Mouse (Mus musculus): ENCODE results near the gene Rab5c.
A peak's percentile ranks its signal among the peaks of the same experiment; 100 is the strongest.

Rab5c gene

GRCm38 (mm10) chr11:100693154-100693553 is 44.9 kb downstream of the Rab5c start:
- DNase-seq, result no peak

DNA sequence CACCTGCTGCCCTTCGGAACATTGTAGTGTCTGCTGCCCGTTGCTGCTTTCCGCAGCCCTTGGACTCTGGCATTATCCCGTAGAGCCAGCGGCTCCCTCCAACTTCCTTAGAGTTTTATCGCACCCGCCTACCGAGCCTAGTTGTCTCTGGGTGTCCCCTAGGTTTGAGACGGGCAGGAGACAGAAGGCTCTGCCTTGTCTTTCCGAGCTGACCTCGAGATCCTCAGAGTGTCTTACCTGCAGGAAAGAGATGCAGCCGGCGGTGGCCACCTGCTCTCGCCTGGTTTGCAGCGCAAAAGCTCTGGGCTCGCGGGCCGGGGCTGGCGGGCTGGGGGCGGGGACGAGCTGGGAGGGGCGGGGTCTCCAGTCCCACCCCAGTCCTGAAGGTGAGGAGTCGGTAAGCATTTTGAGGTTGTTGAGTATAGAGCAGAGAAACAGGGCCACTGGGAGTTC is 45.8 kb downstream of the Rab5c start, which contains the start of gene Zfp385c:
Gene Zfp385c (minus strand): TSS at position 292 of the 453 bp plus-strand sequence.
- peak; percentile 34 for DNase-seq

DNA sequence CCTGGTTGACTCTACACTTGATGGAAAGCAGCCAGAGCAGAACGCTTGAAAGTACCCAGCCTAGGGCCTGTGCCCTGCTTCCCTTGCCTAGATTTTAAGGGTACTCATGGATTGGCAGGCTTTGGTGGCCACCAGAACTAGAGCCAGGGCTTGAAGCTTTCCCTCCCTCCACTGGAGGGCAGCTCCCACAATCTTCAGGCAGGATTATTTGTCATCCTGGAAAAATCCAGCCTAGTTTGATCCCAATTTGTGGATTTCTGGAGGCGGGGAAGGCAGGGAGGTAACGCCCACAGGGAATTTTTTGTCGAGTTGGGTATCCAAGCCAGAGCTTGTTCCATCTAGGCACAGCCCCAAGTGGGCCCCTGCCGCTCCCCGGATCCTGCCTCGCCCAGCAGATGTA is 47.6 kb downstream of the Rab5c start:
- DNase-seq, result no peak

DNA sequence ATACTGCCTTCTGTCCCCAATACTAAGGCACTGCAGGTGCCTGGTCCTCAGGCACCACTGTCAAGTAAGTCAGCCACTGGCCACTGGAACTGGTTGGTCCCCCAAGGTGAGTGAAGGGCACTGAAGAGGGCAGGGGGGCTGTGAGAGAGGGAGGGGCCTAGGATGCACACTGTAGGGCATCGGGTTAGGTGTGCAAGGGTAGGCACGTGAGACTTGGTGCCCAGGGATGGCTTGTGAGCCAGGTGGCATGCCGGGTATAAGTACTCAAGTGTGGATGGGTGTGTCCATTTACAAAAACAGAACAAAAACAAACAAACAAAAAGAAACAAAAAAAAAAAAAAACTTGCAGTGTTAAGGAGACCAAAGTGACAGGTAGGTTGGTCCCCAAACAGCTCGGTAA is 49.6 kb downstream of the Rab5c start:
- no peak for DNase-seq

DNA sequence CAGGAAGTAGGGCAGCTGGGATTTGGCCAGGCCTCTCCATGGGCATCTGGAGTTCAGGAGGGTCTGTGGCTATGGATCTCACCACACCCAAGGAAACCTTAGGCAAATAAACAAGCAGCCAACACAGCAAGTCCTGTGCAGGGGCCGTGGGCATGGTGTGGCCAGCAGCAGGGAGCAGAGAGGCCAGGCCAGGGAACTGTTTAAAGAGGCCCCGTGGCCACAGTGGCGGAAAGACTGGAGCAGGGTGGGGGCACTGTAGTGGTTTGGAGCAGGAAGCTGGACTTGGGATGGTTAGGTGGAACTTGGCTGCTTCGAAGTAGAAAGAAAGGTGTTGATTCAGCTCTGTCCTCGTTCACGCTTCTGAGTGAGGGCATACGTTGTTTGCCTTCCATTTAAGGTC is 50.8 kb downstream of the Rab5c start:
- no peak for DNase-seq

DNA sequence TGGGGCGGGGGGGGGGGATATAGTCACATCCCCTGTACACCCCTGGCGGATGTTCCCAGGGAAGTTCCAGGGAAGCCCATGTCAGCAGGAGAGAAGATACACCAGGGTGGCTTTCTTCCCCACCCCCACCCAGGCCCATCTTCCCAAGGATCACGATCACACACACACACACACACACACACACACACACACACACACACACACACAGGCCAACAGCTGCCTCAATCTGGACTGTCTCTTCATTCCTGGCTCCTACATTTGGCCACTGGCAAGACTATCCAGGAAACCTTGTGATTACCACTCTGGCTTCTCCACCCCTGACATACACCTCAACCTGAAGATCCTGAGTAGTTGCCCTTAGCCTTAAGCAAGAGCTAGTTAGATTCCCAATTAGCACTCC is 52.6 kb downstream of the Rab5c start:
- no peak for DNase-seq

- no peak for DNase-seq
Observed at GRCm38 (mm10) chr11:100684084-100684483, 53.9 kb downstream of the Rab5c start.

DNA sequence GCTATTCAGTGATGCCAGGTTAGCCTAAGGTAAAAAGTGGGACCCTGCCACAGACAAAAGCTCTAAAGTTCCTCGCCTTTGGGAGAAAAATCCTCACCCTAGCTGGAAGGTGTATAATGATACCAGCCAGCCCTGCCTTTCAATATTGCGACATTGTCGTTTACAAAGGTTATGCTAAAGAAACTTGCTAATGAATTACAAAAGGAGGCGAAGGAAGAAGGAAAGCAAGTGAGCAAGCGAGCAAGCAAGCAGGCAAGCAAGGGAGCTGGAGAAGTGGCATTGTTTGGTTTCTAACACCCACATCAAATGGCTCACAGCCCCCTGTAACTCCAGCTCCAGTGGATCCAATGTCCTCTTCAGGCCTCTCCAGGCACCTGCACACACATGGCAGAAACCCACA is 55.5 kb downstream of the Rab5c start:
- no peak for DNase-seq

GRCm38 (mm10) chr11:100681826-100682225 is 56.2 kb downstream of the Rab5c start:
- no peak for DNase-seq

GRCm38 (mm10) chr11:100677810-100678209 is 60.2 kb downstream of the Rab5c start:
- no peak for DNase-seq

GRCm38 (mm10) chr11:100673169-100673568 is 64.8 kb downstream of the Rab5c start:
- peak; percentile 59 for DNase-seq

DNA sequence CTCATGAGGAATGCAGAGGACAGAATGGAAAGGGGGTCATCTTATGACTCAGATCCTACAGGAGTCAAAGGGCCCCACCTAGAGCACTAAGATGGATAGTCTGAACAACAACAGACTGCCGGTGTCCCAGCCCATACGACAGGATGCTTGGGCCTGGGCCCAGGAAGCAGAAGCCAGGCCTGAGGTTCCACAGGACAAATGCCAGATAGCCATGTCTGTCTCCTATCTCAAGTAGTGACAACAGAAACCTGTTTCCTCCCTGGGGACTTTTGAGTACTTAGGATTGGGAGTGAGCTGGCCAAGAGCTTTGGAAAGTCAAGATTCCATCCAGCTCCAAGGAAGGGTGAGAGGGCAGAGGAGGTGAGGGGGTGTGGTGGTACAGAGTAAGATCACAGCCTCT is 66.1 kb downstream of the Rab5c start:
- no peak for DNase-seq

GRCm38 (mm10) chr11:100671049-100671448 is 67.0 kb downstream of the Rab5c start:
- no peak for DNase-seq

All from embryo, embryonic 11 days (tissue).